Mouse (Mus musculus) liver, embryonic 14.5 days (tissue): ENCODE measurements around the gene Rplp1. TPM values are rescaled to one million over a fixed set of nuclear protein-coding genes. Genes with fewer than 3 reads are reported as not detected.

Experiments used
- ATAC-seq: fragments of 200-750 bp; cut with Nextera tagmentation; 2 replicates; pipeline ENCODE4 v1.8.0; 2017; ENCODE audit warnings: moderate number of reproducible peaks, mild to moderate bottlenecking, moderate library complexity; ENCODE audit not compliant: insufficient read depth
- DNase-seq, 3 experiments: peaks; one replicate each; pipeline ENCODE4 v3.0.0-alpha.2; 2012 to 2013; ENCODE audit warnings: low read depth in 3 of 3, low spot score in 3 of 3
- H3K27ac ChIP-seq: fragments of 300-500 bp; sonication (generic); 2 replicates; pipeline ENCODE4 v1.5.1; 2014; ENCODE audit warnings: moderate library complexity, mild to moderate bottlenecking, control low read depth, inconsistent platforms
- H3K27me3 ChIP-seq: fragments of 300-500 bp; sonication (generic); 2 replicates; pipeline ENCODE4 v1.6.1; 2014; ENCODE audit warnings: mild to moderate bottlenecking, low read length, moderate library complexity; ENCODE audit not compliant: control insufficient read depth, insufficient read depth
- H3K36me3 ChIP-seq: fragments of 300-500 bp; sonication (generic); replicated peaks from 2 replicates; pipeline ENCODE4 v1.6.1; 2014; ENCODE audit warnings: low read depth; ENCODE audit not compliant: control insufficient read depth, insufficient read depth
- H3K4me1 ChIP-seq, 2 experiments: fragments of 200-500 bp in 1 of 2; fragments of 300-500 bp in 1 of 2; sonication (generic) in 1 of 2; replicated peaks; 2 replicates each; pipeline ENCODE4 v1.6.1; 2012 to 2014; ENCODE audit warnings: antibody characterized with exemption in 1 of 2, inconsistent platforms in 1 of 2, low read length in 1 of 2; ENCODE audit not compliant: control insufficient read depth in 2 of 2, insufficient read depth in 2 of 2
- H3K4me2 ChIP-seq: fragments of 300-500 bp; sonication (generic); 2 replicates; pipeline ENCODE4 v1.6.1; 2014; ENCODE audit warnings: low read depth, mild to moderate bottlenecking, control low read depth, moderate library complexity
- H3K4me3 ChIP-seq, 2 experiments: fragments of 200-500 bp in 1 of 2; fragments of 300-500 bp in 1 of 2; sonication (generic) in 1 of 2; 2 replicates each; pipeline ENCODE4 v1.5.1; 2012 to 2014; ENCODE audit warnings: low read depth in 2 of 2, low read length in 2 of 2, mild to moderate bottlenecking in 2 of 2, control low read depth in 1 of 2, inconsistent platforms in 1 of 2, moderate library complexity in 1 of 2; ENCODE audit not compliant: insufficient read depth in 1 of 2
- H3K9ac ChIP-seq: fragments of 300-500 bp; sonication (generic); replicated peaks from 2 replicates; pipeline ENCODE4 v1.6.1; 2014; ENCODE audit warnings: mild to moderate bottlenecking, control low read depth, moderate library complexity
- H3K9me3 ChIP-seq: fragments of 300-500 bp; sonication (generic); 2 replicates; pipeline ENCODE4 v1.6.1; 2016; ENCODE audit warnings: low read length, mixed read lengths; ENCODE audit not compliant: control insufficient read depth
- CTCF ChIP-seq: IDR thresholded peaks from 2 replicates; pipeline ENCODE4 v1.5.1; 2016; ENCODE audit warnings: antibody characterized with exemption, low read depth, control low read depth
- EP300 ChIP-seq: IDR thresholded peaks from 2 replicates; pipeline ENCODE4 v1.6.1; 2016; ENCODE audit warnings: antibody characterized with exemption, low read depth
- WGBS: fragments of 180-500 bp; shearing (Covaris S2); extraction: QIAGEN DNeasy Blood & Tissue Kit; methylation state at CpG from one replicate; pipeline ENCODE4 v1.1.7; 2014; ENCODE audit not compliant: insufficient replicate concordance; 5-methylcytosine and 5-hydroxymethylcytosine counted together
- polyA plus RNA-seq, 2 experiments: library from polyadenylated mRNA; depleted of rRNA in 1 of 2; stranded (reverse) in 1 of 2; unstranded in 1 of 2; fragments of >200 nt; fragmentation: Nextera tagmentation in 1 of 2; extraction: Ambion mirVana in 1 of 2; gene quantifications; 2 replicates each; pipeline versions ENCODE4 v1.2.1 to v1.2.3; 2012 to 2014

The Rplp1 gene
- polyA plus RNA-seq, 2 experiments, result 1,562 to 6,111 TPM

DNA sequence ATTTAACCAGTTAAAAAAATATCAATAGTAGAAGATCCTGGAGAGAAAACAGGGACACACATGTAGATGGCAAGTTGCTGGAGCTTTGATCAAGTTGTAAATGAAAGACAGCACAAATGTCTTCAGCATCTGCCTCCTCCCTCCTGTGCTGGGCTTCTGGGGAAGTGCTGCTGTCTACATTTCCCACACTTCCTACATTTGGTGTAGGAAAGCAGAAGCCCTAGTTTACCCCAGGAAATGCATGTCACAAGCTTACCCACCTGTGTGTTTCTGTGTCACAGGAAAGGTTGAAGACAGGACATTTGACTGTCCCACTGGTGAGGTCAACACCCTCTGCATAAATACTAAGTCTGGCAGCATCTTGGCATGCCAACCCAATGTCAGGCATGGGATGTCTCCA lies 40.4 kb upstream of the Rplp1 start:
- no peaks in the 10 kb centered on the region for H3K27me3 ChIP-seq
- DNase-seq, result no peak
- H3K27ac ChIP-seq, result no peak overlapping the region
- no peak for TF ChIP-seq CTCF
- no peak for TF ChIP-seq EP300
- H3K9me3 ChIP-seq, result no peaks in the 10 kb centered on the region
- ATAC-seq, result no peak
- H3K4me2 ChIP-seq, result no peak overlapping the region
- H3K36me3 ChIP-seq, result no peaks in the 10 kb centered on the region
- no peak overlapping the region for H3K4me3 ChIP-seq
- H3K4me1 ChIP-seq, result peaks cover 0 to under 1% of the 10 kb centered on the region in 2 experiments; a peak in 2 of 4 replicates
- H3K9ac ChIP-seq, result no peak overlapping the region

DNA sequence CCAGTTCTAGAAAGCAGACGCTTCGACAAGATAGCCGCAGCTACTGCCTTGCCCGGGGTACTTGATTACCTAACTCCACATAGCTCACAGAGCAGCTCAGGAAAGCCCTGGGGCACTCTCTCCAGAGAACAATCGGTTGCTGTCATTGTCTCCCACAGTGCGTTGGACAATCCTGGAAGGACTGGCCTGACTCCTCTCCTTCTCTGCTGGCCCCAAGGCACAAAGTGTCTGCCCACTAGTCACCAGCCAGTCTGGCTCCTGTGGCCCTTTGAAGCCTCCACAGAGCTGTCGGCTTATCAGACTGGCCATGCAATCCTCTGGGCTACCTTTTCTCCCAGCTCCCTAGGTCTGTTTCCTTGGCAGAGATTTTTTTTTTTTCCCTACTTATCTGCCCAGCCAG lies 37.9 kb upstream of the Rplp1 start:
- ATAC-seq (no peak), DNase-seq (no peak)
- no peak overlapping the region for H3K27ac ChIP-seq
- H3K27me3 ChIP-seq, result no peaks in the 10 kb centered on the region; the same call in 1 of the 2 replicates
- 57% methylated on average over 7 of the region's 7 CpGs for WGBS
- H3K36me3 ChIP-seq, result no peaks in the 10 kb centered on the region
- TF ChIP-seq CTCF (no peak), EP300 (no peak)
- H3K4me3 ChIP-seq, result no peak overlapping the region
- H3K9me3 ChIP-seq, result no peaks in the 10 kb centered on the region
- no peak overlapping the region for H3K9ac ChIP-seq
- peaks cover 6% of the 10 kb centered on the region in 2 experiments for H3K4me1 ChIP-seq
- H3K4me2 ChIP-seq, result no peak overlapping the region

DNA sequence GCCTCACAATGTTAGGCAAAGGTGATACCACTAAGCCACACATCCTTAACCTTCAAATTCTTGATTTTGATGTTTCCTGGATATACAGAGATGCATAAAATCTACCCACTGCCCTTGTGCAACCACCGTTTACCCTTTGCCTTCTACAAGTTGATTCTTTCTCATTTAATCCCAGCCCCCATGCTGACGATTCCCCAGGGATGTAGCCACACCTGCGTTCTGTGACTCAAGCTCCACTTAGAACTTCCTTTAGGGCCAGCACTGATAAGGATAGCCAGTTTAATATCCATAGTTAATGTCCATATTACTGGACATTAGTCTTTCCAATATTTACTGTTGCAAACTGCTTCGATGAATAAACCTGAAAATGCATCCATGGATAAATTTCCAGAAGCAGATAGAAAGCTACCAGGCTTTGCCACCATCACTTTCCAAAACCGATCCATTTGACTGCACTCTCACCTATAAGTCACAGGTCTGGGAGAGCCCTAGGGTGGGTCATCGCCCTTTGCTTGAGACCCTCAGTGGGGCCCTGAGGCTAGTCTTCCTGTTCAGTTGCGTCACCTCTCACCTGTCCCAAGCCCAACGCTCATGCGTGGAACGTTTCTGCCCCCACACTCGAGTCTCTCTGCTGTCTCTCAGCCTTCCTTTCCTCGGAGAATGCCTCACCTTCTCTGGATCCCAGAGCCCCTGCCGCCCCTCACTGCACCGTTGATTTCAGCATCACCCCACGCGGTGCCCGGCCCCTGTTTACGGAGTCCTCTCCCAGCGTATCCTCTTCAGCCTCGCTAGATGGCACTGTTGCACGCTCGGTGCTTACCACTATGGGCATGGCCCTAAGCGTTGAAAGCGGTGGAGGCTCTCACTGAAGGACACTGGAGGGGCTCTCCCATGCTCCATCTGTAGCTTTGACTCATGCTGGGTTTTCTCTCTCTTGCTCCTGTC lies 33.3 kb upstream of the Rplp1 start:
- peak; percentile 55 for ATAC-seq
- Histone ChIP-seq H3K4me1 (peaks cover 13 to 15% of the 10 kb centered on the region in 2 experiments), H3K27ac (no peak overlapping the region), H3K9me3 (no peaks in the 10 kb centered on the region), H3K27me3 (no peaks in the 10 kb centered on the region; the same call in 1 of the 2 replicates), H3K4me2 (peak overlapping the region; percentile 54), H3K4me3 (peak overlapping the region; percentile 36 to 83), H3K36me3 (peaks cover 21% of the 10 kb centered on the region), H3K9ac (no peak overlapping the region)
- TF ChIP-seq CTCF (peak; percentile 99), EP300 (no peak)
- 8% methylated on average over 24 of the region's 24 CpGs for WGBS
- peak; percentile 71 to 77 (median 74) for DNase-seq

DNA sequence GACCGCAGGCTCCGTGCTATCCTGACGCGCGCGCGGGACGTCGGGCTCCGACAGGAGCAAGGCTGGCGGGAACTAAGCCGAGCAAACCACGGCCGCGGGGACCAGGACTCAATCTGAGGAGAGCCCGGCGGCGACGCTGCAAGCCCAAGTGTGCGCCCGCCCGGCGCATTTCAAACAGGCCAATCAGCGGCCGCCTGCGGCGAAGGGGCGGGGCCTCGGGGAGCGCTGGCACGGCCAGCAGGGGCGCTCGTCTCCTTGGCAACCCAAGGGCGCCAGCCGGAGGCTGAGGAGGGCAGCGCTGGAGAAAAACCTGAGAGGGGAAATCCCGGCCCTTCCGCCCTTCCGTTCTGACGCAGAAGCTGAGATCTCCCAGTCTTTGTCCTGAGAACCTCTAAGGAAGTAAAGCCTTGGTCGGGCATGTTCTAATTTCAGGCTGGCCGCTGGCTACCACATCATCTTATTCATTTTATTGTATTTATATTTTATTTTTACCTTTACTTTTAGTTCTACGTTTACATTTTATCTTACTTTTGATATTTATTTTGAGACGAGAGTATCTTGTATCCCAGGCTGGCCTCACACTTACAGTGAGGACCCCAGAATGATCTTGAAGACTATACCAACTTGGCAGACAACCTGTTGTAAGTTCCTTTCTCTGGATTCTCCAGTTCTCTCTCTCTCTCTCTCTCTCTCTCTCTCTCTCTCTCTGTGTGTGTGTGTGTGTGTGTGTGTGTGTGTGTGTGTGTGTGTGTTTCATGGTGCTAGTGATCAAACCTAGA lies 32.5 kb upstream of the Rplp1 start, which contains the start of gene Kif23:
TSS of gene Kif23 (minus strand) at position 152 of the 779 bp plus-strand sequence.
- H3K9me3 ChIP-seq, result no peaks in the 10 kb centered on the region
- peak within 1 kb of the TSS; percentile 76 to 83 for H3K4me3 ChIP-seq
- TF ChIP-seq CTCF, result peak; percentile 85
- 0 out of 2 replicates have a peak, but pooled peaks have one; percentile 11 for TF ChIP-seq EP300
- H3K9ac ChIP-seq, result peak within 1 kb of the TSS; percentile 77
- ATAC-seq (peak; percentile 92), DNase-seq (peak; percentile 89 to 91 (median 90))
- H3K4me2 ChIP-seq, result peak within 1 kb of the TSS; percentile 54
- under 1% methylated on average over 44 of the region's 44 CpGs for WGBS
- H3K4me1 ChIP-seq, result peaks cover 13 to 15% of the 10 kb centered on the region in 2 experiments
- peaks cover 30% of the 10 kb centered on the region for H3K36me3 ChIP-seq
- H3K27ac ChIP-seq, result peak within 1 kb of the TSS; percentile 46
- no peaks in the 10 kb centered on the region; the same call in 1 of the 2 replicates for H3K27me3 ChIP-seq
